Mouse (Mus musculus): ENCODE measurements at regions not wholly inside any gene's neighbourhood (a gene's known extent, or its start where the extent isn't known, plus 50 kb on each side); places are given as distances from the start of the nearest gene placed in this dataset.

GRCm38 (mm10) chr13:101893035-101893600 is 125.1 kb upstream of the Pik3r1 start:
- TF ChIP-seq CTCF (IDR thresholded peaks at IDR 0.05; ENCODE audit: low read depth) (no peak), EP300 (IDR thresholded peaks at IDR 0.05; ENCODE audit: low read depth) (no peak)

All from liver, postnatal 0 days (tissue).